Mouse (Mus musculus) layer of hippocampus, adult 2 months (tissue): Measurements from ENCODE around the gene Camk2n2. TPM values are rescaled to one million over a fixed set of nuclear protein-coding genes. Genes with fewer than 3 reads are reported as not detected.
A peak's percentile ranks its signal among the peaks of the same experiment; 100 is the strongest.
"Not testable (repeated sequence)": the region's sequence is repeated elsewhere in the genome, so short reads cannot be mapped to it uniquely, and the experiment has no call there.

Experiments used
- DNase-seq, 2 experiments: peaks; one replicate each; pipeline ENCODE4 v3.0.0; 2022; ENCODE audit warnings: low spot score in 2 of 2
- H3K27ac ChIP-seq: fragments of 200-600 bp; 2 replicates; pipeline ENCODE4 v1.8.1; 2022
- H3K4me3 ChIP-seq: fragments of 200-600 bp; 2 replicates; pipeline ENCODE4 v1.8.1; 2022; ENCODE audit warnings: mild to moderate bottlenecking
- CTCF ChIP-seq: fragments of 200-600 bp; conservative IDR thresholded peaks from 2 replicates; pipeline ENCODE4 v1.8.1; 2022; ENCODE audit warnings: antibody characterized with exemption, mild to moderate bottlenecking, moderate library complexity
- long read RNA-seq, 2 experiments: library from polyadenylated mRNA; stranded (forward); transcript quantifications; one replicate each; pipeline ENCODE4 v2.0.0; 2021; ENCODE audit warnings: borderline mapping rate in 2 of 2
- total RNA-seq, 2 experiments: library from RNA; stranded (reverse); gene quantifications; 2 replicates each; pipeline ENCODE4 v1.2.3; 2021

Camk2n2 gene
- total RNA-seq = 10 to 100 TPM; 69.1 to 84.4 TPM
- long read RNA-seq, experiment 1, transcript Camk2n2-201 (2 exons, 1,291 nt) = major isoform, 40 of 41 reads
- long read RNA-seq, experiment 1, partial matches to known transcripts = 0 of 41 reads
- long read RNA-seq, experiment 1, other reads (novel, unspliced or antisense) = 1 of 41 reads
- long read RNA-seq, experiment 2, transcript Camk2n2-201 (2 exons, 1,291 nt) = major isoform, 22 of 28 reads
- long read RNA-seq, experiment 2, partial matches to known transcripts = 0 of 28 reads
- long read RNA-seq, experiment 2, other reads (novel, unspliced or antisense) = 6 of 28 reads

DNA sequence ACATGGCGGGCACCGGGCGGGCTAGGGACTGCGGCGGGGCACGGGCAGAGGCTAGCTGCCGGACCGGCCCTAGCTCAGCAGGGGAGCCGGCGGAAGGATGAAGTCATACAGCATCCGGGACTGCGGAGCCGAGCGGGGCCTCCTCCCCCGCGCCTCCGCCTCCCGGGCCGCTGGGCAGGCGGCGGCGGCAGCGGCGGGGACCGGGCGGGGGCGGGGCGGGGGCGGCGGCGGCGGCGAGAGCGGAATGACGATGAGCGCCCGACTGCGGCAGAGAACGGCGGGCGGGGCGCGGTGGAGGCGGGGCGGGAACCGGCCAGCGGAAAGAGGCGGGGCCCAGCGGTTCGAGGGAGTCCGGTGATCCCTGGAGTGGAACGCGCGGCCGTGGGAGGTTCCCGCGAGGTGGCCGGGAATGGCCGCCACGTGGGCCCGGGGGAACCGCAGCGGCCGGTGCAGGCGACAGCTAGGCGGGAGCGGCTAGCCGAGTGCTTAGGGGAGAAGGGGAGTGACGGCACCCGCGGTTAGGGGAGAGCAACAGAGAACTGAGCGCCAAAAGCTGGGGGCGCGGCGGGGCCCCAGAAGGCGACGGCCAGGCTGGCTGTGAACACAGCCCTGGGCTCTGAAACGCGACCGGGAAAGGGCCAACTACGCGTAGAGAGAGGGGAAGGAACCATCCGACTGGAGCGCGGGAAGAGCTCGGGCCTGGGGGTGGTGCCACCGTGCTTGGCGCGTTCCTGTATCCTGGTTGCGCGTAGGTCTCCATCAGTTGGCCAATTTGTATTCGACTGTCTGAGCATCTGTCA, at the start of gene Camk2n2:
TSS of gene Camk2n2 (minus strand) at position 97 of the 800 bp plus-strand sequence.
- H3K27ac ChIP-seq = peak within 1 kb of the TSS; percentile 72
- DNase-seq = peak in 1 of 2 experiments; percentile 30
- no peak for TF ChIP-seq CTCF

DNA sequence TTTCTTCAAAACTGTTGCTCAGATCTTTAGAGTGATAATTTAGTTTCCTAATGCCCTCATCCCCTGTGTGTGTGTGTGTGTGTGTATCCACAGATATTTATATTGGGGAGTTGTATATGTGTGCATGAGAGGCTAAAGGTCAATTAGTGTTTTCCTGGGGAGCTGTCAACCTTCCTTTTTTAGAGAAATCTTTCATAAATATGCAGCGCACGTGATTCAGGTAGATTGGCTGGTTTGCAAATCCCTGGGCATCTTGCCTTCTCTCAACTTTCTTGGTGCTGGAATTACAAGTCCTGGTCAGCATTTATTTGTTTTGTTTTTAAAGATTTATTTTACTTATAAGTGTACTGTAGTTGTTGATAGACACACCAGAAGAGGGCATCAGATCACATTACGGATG, 49.2 kb upstream of the Camk2n2 start:
- no peak overlapping the region for H3K4me3 ChIP-seq
- no peak for TF ChIP-seq CTCF
- no peak for DNase-seq

More for the DNA sequence above, at the start of gene Camk2n2:
- peak within 1 kb of the TSS; percentile 76 for H3K4me3 ChIP-seq

DNA sequence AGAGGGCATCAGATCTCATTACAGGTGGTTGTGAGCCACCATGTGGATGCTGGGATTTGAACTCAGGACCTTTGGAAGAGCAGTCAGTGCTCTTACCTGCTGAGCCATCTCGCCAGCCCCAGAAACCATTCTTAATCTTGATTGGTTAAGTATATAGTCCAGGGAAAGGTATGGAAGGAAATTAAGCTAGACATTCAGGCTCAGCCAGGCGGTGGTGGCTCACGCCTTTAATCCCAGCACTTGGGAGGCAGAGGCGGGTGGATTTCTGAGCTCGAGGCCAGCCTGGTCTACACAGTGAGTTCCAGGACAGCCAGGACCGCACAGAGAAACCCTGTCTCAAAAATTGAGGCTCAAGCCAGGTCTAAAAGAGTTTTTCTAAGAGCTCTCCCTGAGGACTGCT, 46.9 kb upstream of the Camk2n2 start, which contains the start of gene Eif4g1:
TSS of gene Eif4g1 (plus strand) at position 301 of the 400 bp plus-strand sequence.
- not testable (repeated sequence) for DNase-seq, H3K4me3 ChIP-seq, H3K27ac ChIP-seq

More for the DNA sequence above, 49.2 kb upstream of the Camk2n2 start:
- H3K27ac ChIP-seq = no peak overlapping the region

DNA sequence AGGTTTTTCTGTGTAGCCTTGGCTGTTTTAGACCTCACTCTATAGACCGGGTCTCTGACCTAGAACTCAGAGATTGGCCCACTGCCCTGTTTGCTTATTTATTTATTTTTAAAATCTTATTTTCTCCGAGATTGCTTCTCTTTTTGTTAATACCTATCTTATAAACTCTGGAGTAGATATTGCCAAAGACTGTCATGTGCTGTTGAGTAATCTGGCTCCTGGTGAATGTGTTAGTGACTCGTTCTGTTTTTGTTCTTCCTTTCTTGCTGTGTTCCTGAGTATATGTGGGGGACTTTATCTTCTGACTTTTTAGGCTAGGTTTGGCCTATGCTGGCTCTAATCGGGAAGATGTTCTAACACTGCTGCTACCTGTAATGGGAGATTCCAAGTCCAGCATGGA, 36.6 kb upstream of the Camk2n2 start:
- no peak for TF ChIP-seq CTCF
- DNase-seq = no peak
- no peak overlapping the region for H3K27ac ChIP-seq
- H3K4me3 ChIP-seq = no peak overlapping the region

DNA sequence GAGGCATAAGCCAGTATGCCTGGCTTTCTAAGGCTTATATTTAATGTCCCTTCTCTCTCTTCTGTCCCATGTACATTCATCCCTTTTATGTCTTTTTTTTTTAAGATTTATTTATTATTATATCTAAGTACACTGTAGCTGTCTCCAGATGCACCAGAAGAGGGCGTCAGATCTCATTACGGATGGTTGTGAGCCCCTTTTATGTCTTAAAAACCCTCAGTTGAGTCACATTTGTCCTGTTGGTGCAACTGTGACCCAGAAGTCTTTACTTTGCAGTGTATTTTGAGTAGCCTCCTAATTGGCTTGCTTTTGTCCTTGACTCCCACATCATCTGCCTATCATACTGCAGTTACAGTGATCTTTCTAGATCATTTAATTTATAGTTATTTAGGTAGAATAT, 32.2 kb upstream of the Camk2n2 start:
- peak; percentile 63 for TF ChIP-seq CTCF
- no peak for DNase-seq
- Histone ChIP-seq H3K27ac (no peak overlapping the region), H3K4me3 (peak overlapping the region; percentile 73; the same call in 1 of the 2 replicates)

DNA sequence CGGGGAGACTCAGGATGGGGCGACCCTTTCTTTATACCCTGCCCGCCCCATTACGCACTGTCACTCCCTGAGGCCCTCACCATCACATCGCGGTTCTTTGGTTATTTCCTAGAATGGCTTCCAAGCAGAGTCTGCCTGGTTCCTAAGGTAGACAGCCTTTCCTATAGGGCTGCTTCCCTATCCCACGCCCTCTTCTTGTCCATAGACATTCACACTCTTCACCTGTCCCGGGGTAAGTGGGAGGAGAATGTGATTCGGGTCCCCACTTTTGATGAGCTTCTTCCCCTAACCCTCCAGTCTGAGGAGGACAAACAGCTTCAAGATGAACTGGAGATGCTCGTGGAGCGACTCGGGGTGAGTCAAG, 30.8 kb upstream of the Camk2n2 start:
- Histone ChIP-seq H3K4me3 (peak overlapping the region; percentile 73), H3K27ac (peak overlapping the region; percentile 92)
- no peak for DNase-seq
- no peak for TF ChIP-seq CTCF

DNA sequence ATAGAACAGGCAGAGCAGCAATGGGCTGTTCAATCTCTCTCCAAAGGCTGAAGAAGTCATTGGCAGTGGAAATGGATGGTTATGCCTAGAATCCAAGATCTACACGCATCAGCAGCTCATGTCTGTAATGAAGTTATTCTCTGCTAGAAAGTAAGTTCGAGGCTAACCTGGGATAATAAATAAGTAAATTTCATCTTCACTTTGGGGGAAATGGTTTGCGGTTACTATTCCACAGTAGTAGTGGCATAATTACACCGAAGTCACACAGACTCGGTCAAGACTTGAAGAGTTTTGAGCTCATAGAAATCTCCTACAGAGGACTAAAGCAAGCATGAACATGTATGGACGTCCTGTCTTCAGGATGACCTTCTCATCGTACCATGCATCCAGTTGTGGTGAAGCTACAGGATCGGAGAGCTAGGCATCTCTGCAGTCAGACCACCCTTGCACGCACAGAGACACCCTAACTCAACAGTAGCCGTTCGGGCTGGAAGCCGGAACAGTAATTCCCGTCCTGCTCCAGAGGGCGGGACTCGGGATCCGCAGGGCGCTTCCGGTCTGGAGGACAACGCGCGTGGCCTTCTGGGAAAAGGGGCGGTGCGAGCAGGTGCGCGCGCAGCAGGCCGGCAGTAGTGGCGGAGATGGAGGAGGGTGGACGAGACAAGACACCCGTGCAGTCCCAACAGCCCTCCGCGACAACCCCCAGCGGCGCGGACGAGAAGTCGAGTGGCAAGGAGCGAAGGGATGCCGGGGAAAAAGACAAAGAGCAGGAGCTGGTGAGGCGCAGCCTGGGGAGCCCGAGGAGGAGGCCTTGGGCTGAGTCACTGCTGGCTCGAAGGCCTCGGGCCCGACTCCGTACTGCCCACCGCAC, 30.2 kb upstream of the Camk2n2 start, which contains the start of gene Psmd2:
TSS of gene Psmd2 (plus strand) at position 577 of the 871 bp plus-strand sequence.
- peak; percentile 96 to 97 for DNase-seq

DNA sequence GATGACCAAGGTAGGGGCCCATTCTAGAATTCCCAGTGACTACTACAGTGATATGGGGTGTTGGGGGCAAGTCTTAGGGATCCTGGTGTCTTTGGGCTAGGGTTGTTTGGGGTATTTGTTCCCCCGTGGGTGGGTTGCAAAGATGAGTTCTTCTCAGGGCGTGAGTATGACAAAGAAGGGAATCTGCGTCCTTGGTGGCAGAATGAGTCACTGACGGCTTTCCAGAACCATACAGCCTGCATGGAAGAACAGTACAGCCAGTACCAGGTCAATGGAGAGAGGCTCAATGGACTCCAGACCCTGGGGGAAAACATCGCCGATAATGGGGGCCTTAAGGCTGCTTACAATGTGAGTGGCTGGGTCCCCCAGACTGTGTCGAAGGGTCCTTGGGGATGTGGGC, 22.8 kb upstream of the Camk2n2 start:
- TF ChIP-seq CTCF = no peak
- no peak overlapping the region for H3K27ac ChIP-seq
- DNase-seq = no peak
- H3K4me3 ChIP-seq = no peak overlapping the region

More for the DNA sequence above, 30.2 kb upstream of the Camk2n2 start, which contains the start of gene Psmd2:
- Histone ChIP-seq H3K4me3 (peak within 1 kb of the TSS; percentile 73), H3K27ac (peak within 1 kb of the TSS; percentile 92)
- TF ChIP-seq CTCF = peak; percentile 41

DNA sequence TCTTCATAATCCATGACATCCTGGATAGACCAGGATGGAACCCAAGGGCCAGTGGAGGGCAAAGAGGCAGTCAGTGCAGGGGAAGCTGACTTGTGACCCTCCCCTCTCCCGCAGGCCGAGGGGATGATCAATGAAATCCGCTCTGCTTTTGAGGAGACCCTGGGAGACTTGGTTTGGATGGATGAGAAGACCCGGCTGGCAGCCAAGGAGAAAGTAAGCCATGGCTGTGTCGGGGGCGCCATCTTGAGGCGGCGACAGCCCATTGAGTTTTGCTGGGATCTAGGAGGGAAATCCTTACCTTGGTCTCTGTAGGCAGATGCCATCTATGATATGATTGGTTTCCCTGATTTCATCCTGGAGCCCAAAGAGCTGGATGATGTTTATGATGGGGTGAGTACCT, 21.1 kb upstream of the Camk2n2 start:
- Histone ChIP-seq H3K4me3 (no peak overlapping the region), H3K27ac (no peak overlapping the region)
- DNase-seq = peak; percentile 72 to 83
- TF ChIP-seq CTCF = peak; percentile 91

DNA sequence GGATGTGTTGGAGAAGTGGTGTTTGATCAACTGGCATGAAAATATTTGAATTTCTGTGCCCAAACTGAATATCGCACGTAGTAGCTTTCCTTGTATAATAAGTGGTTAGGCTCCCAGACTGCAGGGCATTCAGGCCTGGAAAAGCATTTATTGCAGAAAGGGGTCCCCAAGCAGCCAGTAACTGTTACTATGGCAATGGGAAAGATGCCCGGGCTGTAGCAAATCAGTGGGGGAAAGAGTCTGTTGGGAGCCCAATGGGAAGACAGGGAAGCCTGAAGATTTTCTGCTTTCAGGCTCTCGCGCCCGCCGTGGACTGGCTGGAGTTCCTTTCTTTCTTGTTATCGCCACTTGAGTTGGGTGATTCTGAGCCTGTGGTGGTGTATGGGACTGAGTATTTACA, 17.3 kb upstream of the Camk2n2 start:
- H3K27ac ChIP-seq = peak overlapping the region; percentile 67
- H3K4me3 ChIP-seq = peak overlapping the region; percentile 35; the same call in 1 of the 2 replicates
- peak; percentile 66 to 78 for DNase-seq
- TF ChIP-seq CTCF = no peak

DNA sequence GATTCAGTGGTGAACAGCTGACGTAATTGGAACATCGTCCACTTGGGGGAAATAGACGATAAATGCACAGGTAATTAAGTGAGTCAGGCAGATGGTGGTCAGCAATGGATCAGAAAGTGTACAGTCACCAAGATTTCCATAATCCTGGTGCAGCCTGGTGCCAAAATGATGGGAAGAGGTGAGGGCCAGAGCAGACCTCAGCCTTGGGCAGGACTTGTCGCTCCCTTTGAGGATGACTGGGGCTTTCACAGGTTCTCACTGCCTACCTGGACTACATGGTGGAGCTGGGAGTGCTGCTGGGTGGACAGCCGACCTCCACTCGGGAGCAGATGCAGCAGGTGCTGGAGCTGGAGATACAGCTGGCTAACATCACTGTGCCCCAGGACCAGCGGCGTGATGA, 16.3 kb upstream of the Camk2n2 start:
- TF ChIP-seq CTCF = no peak
- Histone ChIP-seq H3K27ac (peak overlapping the region; percentile 67), H3K4me3 (no peak overlapping the region)
- DNase-seq = no peak
